Mouse (Mus musculus) CD4-positive helper T cell, adult 2 months (primary cell): ENCODE data around the gene Acsl1.

ENCODE experiments used
- DNase-seq: peaks from one replicate; pipeline ENCODE4 v3.0.0-alpha.2; 2012; ENCODE audit warnings: low read depth, missing footprints, low spot score

Acsl1 gene

DNA sequence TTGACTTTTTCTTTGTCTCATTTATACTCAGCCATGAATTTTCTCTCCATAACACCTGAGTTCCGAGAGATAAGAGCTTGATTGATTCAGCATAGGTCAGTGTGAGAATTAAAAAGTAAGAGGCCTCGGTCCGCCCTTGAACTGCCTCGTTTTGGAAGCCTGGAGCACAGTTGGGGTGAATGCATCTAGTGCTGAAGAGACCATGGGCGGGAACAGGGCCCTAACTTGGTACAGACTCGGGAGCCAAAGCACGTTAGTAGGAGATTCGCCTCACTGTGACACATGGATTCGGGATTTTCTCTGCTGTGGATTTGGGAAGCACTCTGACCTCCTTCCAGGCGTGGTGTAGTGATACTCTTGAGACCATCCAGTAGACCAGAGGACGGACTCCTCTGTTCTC, 4.6 kb downstream of the Acsl1 start:
- DNase-seq, result no peak

DNA sequence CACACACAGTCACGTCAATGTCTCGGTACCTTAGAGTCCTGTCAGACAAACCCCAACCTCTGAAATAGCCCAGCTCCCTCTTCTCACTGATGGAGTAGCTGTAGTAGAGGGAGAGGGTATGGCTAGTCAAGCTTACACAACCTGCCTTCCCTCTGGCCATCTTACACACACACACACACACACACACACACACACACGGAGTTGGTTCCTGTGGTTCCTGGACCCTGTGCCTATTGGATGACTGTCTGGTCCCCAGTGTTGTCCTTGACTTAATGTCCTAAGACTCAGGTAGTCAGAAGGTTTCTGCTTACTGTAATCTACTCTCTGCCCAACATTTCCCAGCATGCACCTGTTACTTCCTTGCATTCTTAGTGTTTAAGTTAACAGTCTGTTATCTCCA, 5.1 kb downstream of the Acsl1 start:
- no peak for DNase-seq

- no peak for DNase-seq
Measured at GRCm38 (mm10) chr8:46477747-46478458, 7.1 kb downstream of the Acsl1 start.

DNA sequence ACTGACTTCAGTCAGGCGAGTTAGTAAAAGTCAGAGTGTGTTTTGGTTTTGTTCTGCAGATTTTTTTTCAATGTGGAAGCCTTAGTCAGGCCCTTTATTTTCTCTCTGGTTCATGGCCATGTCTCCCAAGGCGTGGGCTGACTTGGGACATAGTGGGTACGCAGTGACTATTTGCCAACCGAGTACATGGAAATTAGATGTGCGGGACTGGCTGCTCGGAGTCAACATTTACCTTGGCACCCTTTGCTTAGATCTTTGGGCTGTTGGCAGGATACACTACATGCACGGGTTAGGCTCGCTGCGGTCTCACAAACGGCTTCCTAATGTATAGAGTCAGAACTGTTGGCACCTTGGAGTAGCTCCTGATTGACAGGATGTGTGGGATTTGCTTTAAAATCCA, 7.9 kb downstream of the Acsl1 start:
- no peak for DNase-seq

DNA sequence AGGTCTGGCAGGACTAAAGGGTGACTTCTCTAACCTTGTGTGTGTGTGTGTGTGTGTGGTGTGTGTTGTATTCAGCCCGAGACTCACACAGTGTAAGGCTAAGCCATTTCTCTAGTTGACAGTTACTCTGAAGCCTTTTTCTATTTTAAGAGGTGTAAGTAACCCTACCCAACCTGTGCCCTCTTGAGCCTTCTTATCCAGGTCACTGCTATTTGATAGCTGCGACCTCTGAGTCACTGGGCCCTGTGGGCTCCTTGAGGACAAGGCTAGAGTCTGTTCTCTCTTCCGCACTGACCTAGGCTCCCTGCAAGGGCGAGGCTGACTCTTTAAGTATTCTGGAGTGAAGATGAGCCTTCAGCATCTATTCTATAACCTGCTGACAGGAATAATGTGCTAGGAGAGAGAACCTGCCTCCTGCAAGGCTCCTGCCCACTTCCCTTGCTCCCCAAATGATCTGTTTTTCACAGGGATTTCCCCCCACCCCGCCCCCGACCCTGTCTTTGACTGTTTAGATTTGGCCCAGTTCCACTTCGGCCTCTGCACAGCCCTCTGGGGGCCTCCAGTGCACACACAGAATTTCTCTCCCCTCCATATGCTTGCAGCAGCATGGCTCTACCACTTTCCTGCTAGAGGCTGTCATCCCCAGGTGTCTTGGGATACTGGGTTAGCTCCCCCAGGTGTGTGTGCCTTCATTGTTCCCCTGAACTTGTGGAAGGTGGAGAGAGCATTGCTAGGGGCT, 9.1 kb downstream of the Acsl1 start:
- no peak for DNase-seq

- no peak for DNase-seq
Measured at GRCm38 (mm10) chr8:46480533-46480900, 9.7 kb downstream of the Acsl1 start.

- no peak for DNase-seq
Measured at GRCm38 (mm10) chr8:46482771-46483170, 11.9 kb downstream of the Acsl1 start.

DNA sequence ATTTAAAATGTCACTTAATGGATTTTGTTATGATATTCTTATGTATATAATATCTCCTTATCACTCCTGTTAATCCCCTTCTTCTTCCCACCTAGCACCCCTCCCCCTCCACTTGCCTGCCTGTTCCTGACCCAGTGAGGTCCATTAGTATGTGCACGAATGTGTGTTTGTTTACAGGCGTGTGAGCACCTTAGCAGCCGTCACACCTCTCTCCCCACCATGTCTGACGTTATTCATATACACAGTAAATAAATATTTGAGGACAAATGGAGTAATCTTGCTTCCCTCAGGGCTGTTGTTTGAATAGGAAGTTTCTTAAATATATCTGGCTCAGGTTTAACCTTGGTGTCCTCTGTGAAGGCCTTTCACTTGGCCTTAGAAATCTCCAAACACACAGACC, 12.4 kb downstream of the Acsl1 start:
- DNase-seq, result no peak

GRCm38 (mm10) chr8:46484077-46484476, 13.2 kb downstream of the Acsl1 start:
- no peak for DNase-seq

DNA sequence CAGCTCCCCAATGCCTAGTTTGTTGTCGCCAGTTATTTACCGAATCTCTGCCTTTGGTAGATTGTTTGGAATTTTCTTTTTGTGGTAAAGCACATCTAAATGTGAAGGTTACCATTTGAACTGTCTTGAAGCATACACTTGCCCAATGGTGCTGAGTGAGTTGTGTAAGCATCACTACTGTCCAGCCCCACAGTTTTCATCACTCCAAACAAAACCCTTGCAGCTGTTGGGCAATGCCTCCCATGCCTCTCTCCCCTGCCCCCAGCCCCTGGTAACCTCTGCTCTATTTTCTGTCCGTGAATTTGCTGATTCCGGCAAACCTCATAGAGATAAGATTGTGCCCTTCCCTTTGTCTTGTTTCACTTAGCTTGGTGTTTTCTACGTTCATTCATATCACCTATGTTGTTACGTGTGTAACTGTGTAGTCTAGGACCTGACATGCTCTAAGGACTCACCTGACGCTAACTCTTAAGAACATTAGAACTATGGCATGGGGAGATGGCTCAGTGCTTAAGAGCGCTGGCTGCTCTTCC, 14.2 kb downstream of the Acsl1 start:
- no peak for DNase-seq

- no peak for DNase-seq
Measured at GRCm38 (mm10) chr8:46488085-46488561, 17.3 kb downstream of the Acsl1 start.

- no peak for DNase-seq
Measured at GRCm38 (mm10) chr8:46489196-46489595, 18.4 kb downstream of the Acsl1 start.

DNA sequence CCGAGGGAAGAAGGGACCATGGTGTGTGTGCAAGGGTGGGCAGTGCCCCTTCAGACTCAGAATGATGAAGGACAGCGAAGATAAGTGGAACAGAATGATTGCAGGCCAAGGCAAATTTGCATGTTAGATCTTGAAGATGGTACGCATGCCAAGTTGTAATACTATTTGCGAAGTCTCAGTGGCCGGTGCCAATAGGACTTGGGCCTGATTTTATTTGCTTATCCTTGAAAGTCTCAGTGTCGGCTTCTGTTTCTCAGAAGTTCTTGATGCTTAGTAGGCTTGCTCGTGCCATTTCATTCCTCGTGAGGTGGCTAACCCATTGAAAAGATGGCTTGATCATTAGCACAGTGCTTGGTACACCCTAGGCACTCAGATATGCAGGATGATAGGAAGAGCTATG, 19.4 kb downstream of the Acsl1 start:
- no peak for DNase-seq

DNA sequence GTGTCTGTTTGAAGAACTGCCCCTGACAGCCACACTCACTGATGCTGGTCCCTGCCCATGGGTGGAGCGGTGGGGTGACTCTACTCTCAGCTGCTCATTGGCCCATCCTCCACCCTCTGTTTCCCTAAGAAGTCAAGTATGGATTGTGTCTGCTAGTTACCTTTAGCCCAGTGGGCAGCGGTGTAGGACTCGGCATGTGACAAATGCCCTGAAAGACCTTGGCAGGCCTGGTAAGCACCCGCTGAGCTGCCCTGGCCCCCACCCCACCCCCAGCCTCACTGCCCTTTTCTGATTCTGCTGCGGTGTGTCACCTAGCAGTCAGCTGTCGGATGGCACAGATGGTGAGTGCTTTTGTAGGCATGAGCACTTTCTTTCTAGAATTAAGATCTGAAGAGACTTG, 20.0 kb downstream of the Acsl1 start:
- DNase-seq, result no peak

- no peak for DNase-seq
Measured at GRCm38 (mm10) chr8:46493495-46494170, 22.8 kb downstream of the Acsl1 start.

GRCm38 (mm10) chr8:46496852-46497251, 26.0 kb downstream of the Acsl1 start:
- DNase-seq, result no peak

GRCm38 (mm10) chr8:46497314-46498011, 26.6 kb downstream of the Acsl1 start:
- no peak for DNase-seq

DNA sequence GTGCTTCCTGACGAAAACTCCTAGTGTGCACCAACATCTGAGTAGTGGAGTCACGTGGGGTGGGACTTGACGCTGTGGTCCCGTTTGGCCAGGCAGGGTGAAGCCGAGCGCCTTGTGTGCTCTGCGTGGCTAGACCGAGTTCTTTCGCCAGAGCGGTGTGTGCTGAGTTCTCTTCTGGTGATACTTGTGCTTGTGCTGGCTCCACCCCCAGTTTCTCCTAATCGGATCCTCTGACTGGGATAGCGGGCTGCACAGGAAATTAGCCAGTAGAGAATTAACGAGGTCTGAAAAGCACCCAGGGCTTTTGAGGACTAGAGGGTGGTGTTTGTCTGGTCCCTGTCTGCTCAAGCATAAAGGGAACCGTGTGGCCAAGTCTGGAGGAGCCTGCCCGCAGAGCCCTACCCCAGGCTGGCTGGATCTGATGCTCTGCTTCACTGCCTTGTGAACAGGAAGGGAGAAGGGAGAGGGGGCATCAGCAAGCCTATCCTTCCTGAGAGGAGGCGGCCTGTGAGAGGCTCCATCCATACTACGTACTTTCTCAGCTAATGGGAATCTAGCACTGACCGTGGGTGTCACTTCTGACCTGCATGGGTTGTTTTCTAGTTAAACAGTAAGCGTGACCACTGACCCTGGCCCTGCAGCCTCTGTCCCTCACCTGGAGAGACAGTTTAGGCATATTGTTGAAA, 28.7 kb downstream of the Acsl1 start:
- DNase-seq, result no peak

GRCm38 (mm10) chr8:46502333-46503071, 31.7 kb downstream of the Acsl1 start:
- no peak for DNase-seq

GRCm38 (mm10) chr8:46503072-46503695, 32.3 kb downstream of the Acsl1 start:
- DNase-seq, result no peak
